Mouse (Mus musculus): Measurements from ENCODE around the gene Tmed1.
"Not testable (repeated sequence)": the region's sequence is repeated elsewhere in the genome, so short reads cannot be mapped to it uniquely, and the experiment has no call there.

Tmed1 gene

GRCm38 (mm10) chr9:21525937-21526633, 16.0 kb upstream of the Tmed1 start, which contains the start of gene AB124611:
AB124611 (plus strand) TSS chr9:21526176.
- no peak for DNase-seq (ENCODE audit: low read depth, low spot score)

GRCm38 (mm10) chr9:21525142-21525936, 15.3 kb upstream of the Tmed1 start:
- DNase-seq (ENCODE audit: low read depth, low spot score) = no peak

GRCm38 (mm10) chr9:21518690-21519089, 8.6 kb upstream of the Tmed1 start:
- not testable (repeated sequence) for DNase-seq (ENCODE audit: low read depth, low spot score)

GRCm38 (mm10) chr9:21517947-21518495, 8.0 kb upstream of the Tmed1 start:
- DNase-seq (ENCODE audit: low read depth, low spot score) = no peak

GRCm38 (mm10) chr9:21513466-21513865, 3.4 kb upstream of the Tmed1 start:
- no peak for DNase-seq (ENCODE audit: low read depth, low spot score)

- no peak for DNase-seq (ENCODE audit: low read depth, low spot score)
Observed at GRCm38 (mm10) chr9:21511052-21511451, 1.0 kb upstream of the Tmed1 start.

- no peak for DNase-seq (ENCODE audit: low read depth, low spot score)
Observed at GRCm38 (mm10) chr9:21510689-21511015, 600 bp upstream of the Tmed1 start.

- no peak for DNase-seq (ENCODE audit: low read depth, low spot score)
Observed at GRCm38 (mm10) chr9:21508871-21509404, 1.1 kb downstream of the Tmed1 start.

GRCm38 (mm10) chr9:21507753-21508430, 2.2 kb downstream of the Tmed1 start:
- no peak for DNase-seq (ENCODE audit: low read depth, low spot score)

GRCm38 (mm10) chr9:21505767-21506166, 4.3 kb downstream of the Tmed1 start:
- DNase-seq (ENCODE audit: low read depth, low spot score) = no peak

GRCm38 (mm10) chr9:21503352-21503751, 6.7 kb downstream of the Tmed1 start:
- no peak for DNase-seq (ENCODE audit: low read depth, low spot score)

- no peak for DNase-seq (ENCODE audit: low read depth, low spot score)
Observed at GRCm38 (mm10) chr9:21498284-21498902, 11.7 kb downstream of the Tmed1 start.

GRCm38 (mm10) chr9:21497664-21498063, 12.4 kb downstream of the Tmed1 start:
- DNase-seq (ENCODE audit: low read depth, low spot score) = no peak

- DNase-seq (ENCODE audit: low read depth, low spot score) = no peak
Observed at GRCm38 (mm10) chr9:21497050-21497542, 13.0 kb downstream of the Tmed1 start.

GRCm38 (mm10) chr9:21496308-21497049, 13.6 kb downstream of the Tmed1 start:
- DNase-seq (ENCODE audit: low read depth, low spot score) = no peak

- no peak for DNase-seq (ENCODE audit: low read depth, low spot score)
Observed at GRCm38 (mm10) chr9:21494726-21495125, 15.3 kb downstream of the Tmed1 start.

GRCm38 (mm10) chr9:21493907-21494306, 16.1 kb downstream of the Tmed1 start:
- DNase-seq (ENCODE audit: low read depth, low spot score) = no peak

- DNase-seq (ENCODE audit: low read depth, low spot score) = no peak
Observed at GRCm38 (mm10) chr9:21490696-21491095, 19.4 kb downstream of the Tmed1 start.

- not testable (repeated sequence) for DNase-seq (ENCODE audit: low read depth, low spot score)
Observed at GRCm38 (mm10) chr9:21488246-21488645, 21.8 kb downstream of the Tmed1 start.

GRCm38 (mm10) chr9:21484065-21484464, 26.0 kb downstream of the Tmed1 start:
- no peak for DNase-seq (ENCODE audit: low read depth, low spot score)

- no peak for DNase-seq (ENCODE audit: low read depth, low spot score)
Observed at GRCm38 (mm10) chr9:21477707-21478106, 32.3 kb downstream of the Tmed1 start.

All from c-Kit-negative CD71-positive TER-119-positive erythroid progenitor cells, embryonic 14.5 days (primary cell).